Mouse (Mus musculus): ENCODE measurements around the gene Prox2. TPM values are rescaled to one million over a fixed set of nuclear protein-coding genes. Genes with fewer than 3 reads are reported as not detected.

Prox2 gene
- polyA plus RNA-seq, 1 experiment, result 1.8 TPM

GRCm38 (mm10) chr12:85121806-85122459 is 11.4 kb upstream of the Prox2 start:
- Histone ChIP-seq H3K27ac (ENCODE audit: insufficient read depth, low read length) (no peak overlapping the region), H3K4me3 (ENCODE audit: insufficient read depth, low read length) (no peak overlapping the region), H3K4me1 (ENCODE audit: control insufficient read depth, insufficient read depth, low read length) (no peaks in the 10 kb centered on the region; the same call in 1 of the 2 replicates)
- no peak for TF ChIP-seq POLR2A (IDR thresholded peaks at IDR 0.05; ENCODE audit: extremely low read depth, insufficient read depth, low read length)
- no peak for TF ChIP-seq CTCF (IDR thresholded peaks at IDR 0.05; ENCODE audit: extremely low read depth, insufficient read depth, low read length)

- Histone ChIP-seq H3K4me1 (ENCODE audit: control insufficient read depth, insufficient read depth, low read length) (peaks cover 8% of the 10 kb centered on the region; the same call in 1 of the 2 replicates), H3K4me3 (ENCODE audit: insufficient read depth, low read length) (no peak overlapping the region), H3K27ac (ENCODE audit: insufficient read depth, low read length) (no peak overlapping the region)
- TF ChIP-seq POLR2A (IDR thresholded peaks at IDR 0.05; ENCODE audit: extremely low read depth, insufficient read depth, low read length), result no peak
- no peak for TF ChIP-seq CTCF (IDR thresholded peaks at IDR 0.05; ENCODE audit: extremely low read depth, insufficient read depth, low read length)
Observed at GRCm38 (mm10) chr12:85115678-85116077, 5.1 kb upstream of the Prox2 start.

GRCm38 (mm10) chr12:85113917-85114316 is 3.4 kb upstream of the Prox2 start:
- TF ChIP-seq POLR2A (IDR thresholded peaks at IDR 0.05; ENCODE audit: extremely low read depth, insufficient read depth, low read length) (no peak), CTCF (IDR thresholded peaks at IDR 0.05; ENCODE audit: extremely low read depth, insufficient read depth, low read length) (no peak)
- no peak overlapping the region for H3K4me3 ChIP-seq (ENCODE audit: insufficient read depth, low read length)
- H3K4me1 ChIP-seq (ENCODE audit: control insufficient read depth, insufficient read depth, low read length), result peaks cover 11% of the 10 kb centered on the region; the same call in 1 of the 2 replicates
- H3K27ac ChIP-seq (ENCODE audit: insufficient read depth, low read length), result no peak overlapping the region

- Histone ChIP-seq H3K27ac (ENCODE audit: insufficient read depth, low read length) (no peak overlapping the region), H3K4me1 (ENCODE audit: control insufficient read depth, insufficient read depth, low read length) (peaks cover 11% of the 10 kb centered on the region; the same call in 1 of the 2 replicates), H3K4me3 (ENCODE audit: insufficient read depth, low read length) (no peak overlapping the region)
- TF ChIP-seq CTCF (IDR thresholded peaks at IDR 0.05; ENCODE audit: extremely low read depth, insufficient read depth, low read length), result no peak
- TF ChIP-seq POLR2A (IDR thresholded peaks at IDR 0.05; ENCODE audit: extremely low read depth, insufficient read depth, low read length), result no peak
Observed at GRCm38 (mm10) chr12:85113337-85113736, 2.8 kb upstream of the Prox2 start.

GRCm38 (mm10) chr12:85112550-85113251 is 2.1 kb upstream of the Prox2 start:
- no peak for TF ChIP-seq POLR2A (IDR thresholded peaks at IDR 0.05; ENCODE audit: extremely low read depth, insufficient read depth, low read length)
- no peak for TF ChIP-seq CTCF (IDR thresholded peaks at IDR 0.05; ENCODE audit: extremely low read depth, insufficient read depth, low read length)
- Histone ChIP-seq H3K27ac (ENCODE audit: insufficient read depth, low read length) (no peak overlapping the region), H3K4me3 (ENCODE audit: insufficient read depth, low read length) (no peak overlapping the region; the same call in 1 of the 2 replicates), H3K4me1 (ENCODE audit: control insufficient read depth, insufficient read depth, low read length) (peaks cover 11% of the 10 kb centered on the region; the same call in 1 of the 2 replicates)

- TF ChIP-seq POLR2A (IDR thresholded peaks at IDR 0.05; ENCODE audit: extremely low read depth, insufficient read depth, low read length), result no peak
- TF ChIP-seq CTCF (IDR thresholded peaks at IDR 0.05; ENCODE audit: extremely low read depth, insufficient read depth, low read length), result no peak
- Histone ChIP-seq H3K4me1 (ENCODE audit: control insufficient read depth, insufficient read depth, low read length) (peaks cover 11% of the 10 kb centered on the region; the same call in 1 of the 2 replicates), H3K4me3 (ENCODE audit: insufficient read depth, low read length) (peak overlapping the region; percentile 52)
Observed at GRCm38 (mm10) chr12:85110011-85110697, 405 bp downstream of the Prox2 start.

GRCm38 (mm10) chr12:85109426-85109825 is 1.1 kb downstream of the Prox2 start:
- Histone ChIP-seq H3K27ac (ENCODE audit: insufficient read depth, low read length) (no peak overlapping the region), H3K4me3 (ENCODE audit: insufficient read depth, low read length) (no peak overlapping the region), H3K4me1 (ENCODE audit: control insufficient read depth, insufficient read depth, low read length) (peaks cover 11% of the 10 kb centered on the region; the same call in 1 of the 2 replicates)
- TF ChIP-seq CTCF (IDR thresholded peaks at IDR 0.05; ENCODE audit: extremely low read depth, insufficient read depth, low read length) (no peak), POLR2A (IDR thresholded peaks at IDR 0.05; ENCODE audit: extremely low read depth, insufficient read depth, low read length) (no peak)

More at GRCm38 (mm10) chr12:85110011-85110697, 405 bp downstream of the Prox2 start:
- peak overlapping the region; percentile 17; the same call in 1 of the 2 replicates for H3K27ac ChIP-seq (ENCODE audit: insufficient read depth, low read length)

- Histone ChIP-seq H3K4me3 (ENCODE audit: insufficient read depth, low read length) (no peak overlapping the region), H3K27ac (ENCODE audit: insufficient read depth, low read length) (no peak overlapping the region), H3K4me1 (ENCODE audit: control insufficient read depth, insufficient read depth, low read length) (peaks cover 11% of the 10 kb centered on the region; the same call in 1 of the 2 replicates)
- TF ChIP-seq POLR2A (IDR thresholded peaks at IDR 0.05; ENCODE audit: extremely low read depth, insufficient read depth, low read length), result no peak
- TF ChIP-seq CTCF (IDR thresholded peaks at IDR 0.05; ENCODE audit: extremely low read depth, insufficient read depth, low read length), result no peak
Observed at GRCm38 (mm10) chr12:85108643-85109042, 1.9 kb downstream of the Prox2 start.

- H3K4me1 ChIP-seq (ENCODE audit: control insufficient read depth, insufficient read depth, low read length), result peaks cover 3% of the 10 kb centered on the region; the same call in 1 of the 2 replicates
- TF ChIP-seq POLR2A (IDR thresholded peaks at IDR 0.05; ENCODE audit: extremely low read depth, insufficient read depth, low read length) (no peak), CTCF (IDR thresholded peaks at IDR 0.05; ENCODE audit: extremely low read depth, insufficient read depth, low read length) (no peak)
- no peak overlapping the region for H3K27ac ChIP-seq (ENCODE audit: insufficient read depth, low read length)
- H3K4me3 ChIP-seq (ENCODE audit: insufficient read depth, low read length), result no peak overlapping the region
Observed at GRCm38 (mm10) chr12:85106292-85106691, 4.3 kb downstream of the Prox2 start.

Data from cortical plate, adult 2 months (tissue).